Mouse (Mus musculus) midbrain, embryonic 10.5 days (tissue): ENCODE measurements around the gene Polr3b. TPM values are rescaled to one million over a fixed set of nuclear protein-coding genes. Genes with fewer than 3 reads are reported as not detected.

ENCODE experiments used
- DNase-seq: peaks from one replicate; pipeline ENCODE4 v3.0.0-alpha.2; 2017; ENCODE audit warnings: low spot score
- H3K27ac ChIP-seq: fragments of 300-500 bp; sonication (generic); replicated peaks from 2 replicates; pipeline ENCODE4 v1.5.1; 2016; ENCODE audit warnings: mild to moderate bottlenecking
- H3K27me3 ChIP-seq: fragments of 300-500 bp; sonication (generic); 2 replicates; pipeline ENCODE4 v1.6.1; 2016; ENCODE audit warnings: low read depth, mild to moderate bottlenecking; ENCODE audit not compliant: poor library complexity, severe bottlenecking
- H3K36me3 ChIP-seq: fragments of 300-500 bp; sonication (generic); 2 replicates; pipeline ENCODE4 v1.6.1; 2016; ENCODE audit warnings: mild to moderate bottlenecking, moderate library complexity
- H3K4me1 ChIP-seq: fragments of 300-500 bp; sonication (generic); 2 replicates; pipeline ENCODE4 v1.6.1; 2016
- H3K4me3 ChIP-seq: fragments of 300-500 bp; sonication (generic); 2 replicates; pipeline ENCODE4 v1.5.1; 2016; ENCODE audit warnings: mild to moderate bottlenecking, moderate library complexity
- H3K9me3 ChIP-seq: fragments of 300-500 bp; sonication (generic); replicated peaks from 2 replicates; pipeline ENCODE4 v1.6.1; 2016; ENCODE audit warnings: mild to moderate bottlenecking
- WGBS: fragments of 180-500 bp; shearing (Covaris S2); methylation state at CpG from one replicate; pipeline ENCODE4 v1.1.7; 2016; 5-methylcytosine and 5-hydroxymethylcytosine counted together
- polyA plus RNA-seq: library from polyadenylated mRNA; unstranded; fragments of >200 nt; fragmentation: Nextera tagmentation; extraction: Ambion mirVana; gene quantifications from 2 replicates; pipeline ENCODE4 v1.2.1, GENCODE M21; 2016

Gene Polr3b
- polyA plus RNA-seq, 1 experiment from 2014 or later = 14.4 TPM

DNA sequence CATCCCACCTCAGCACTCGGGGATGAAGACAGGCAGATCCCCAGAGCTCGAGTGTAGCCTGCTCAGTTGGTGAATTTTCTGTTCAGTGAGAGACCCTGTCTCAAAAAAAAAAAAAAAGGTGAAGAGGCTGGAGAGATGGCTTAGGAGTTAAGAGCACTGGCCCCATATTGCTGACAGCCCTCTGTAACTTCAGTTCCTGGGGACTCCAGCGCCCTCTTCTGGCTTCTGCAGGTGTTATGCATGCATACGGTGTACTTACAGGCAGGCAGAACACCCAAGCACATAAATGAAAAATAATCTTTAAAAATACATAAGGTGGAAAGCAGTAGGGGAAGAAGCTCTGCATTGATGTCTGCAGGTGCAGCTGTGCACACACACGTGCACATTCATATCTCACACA lies 9.1 kb downstream of the Polr3b start:
- WGBS = 62% methylated on average over 5 of the region's 5 CpGs
- peaks cover 7% of the 10 kb centered on the region; the same call in 1 of the 2 replicates for H3K4me1 ChIP-seq
- H3K36me3 ChIP-seq = peaks cover 66% of the 10 kb centered on the region
- H3K27ac ChIP-seq = no peak overlapping the region
- no peaks in the 10 kb centered on the region for H3K27me3 ChIP-seq
- H3K4me3 ChIP-seq = no peak overlapping the region
- peak; percentile 51 for DNase-seq
- no peaks in the 10 kb centered on the region for H3K9me3 ChIP-seq

DNA sequence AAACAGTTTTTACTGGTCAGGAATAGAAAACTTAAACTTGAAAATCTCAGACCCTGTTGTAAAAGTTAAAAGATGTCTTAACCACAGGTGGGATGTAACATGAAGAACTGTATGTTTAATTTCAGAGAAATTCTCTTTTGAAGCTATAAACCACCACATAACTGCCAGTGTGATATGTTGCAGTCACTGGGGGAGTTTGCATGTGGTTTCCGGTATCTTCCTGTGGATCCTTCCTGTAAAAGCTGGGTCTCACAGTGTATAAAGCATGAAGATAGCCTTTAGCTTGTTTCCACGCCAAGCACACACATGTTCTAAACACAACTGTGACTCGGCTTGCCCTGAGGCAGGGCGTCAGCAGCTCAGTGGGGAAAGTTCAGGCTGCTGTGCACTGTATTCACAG lies 9.9 kb downstream of the Polr3b start:
- 89% methylated on average over 4 of the region's 4 CpGs for WGBS
- H3K36me3 ChIP-seq = peaks cover 75% of the 10 kb centered on the region
- DNase-seq = no peak
- H3K4me1 ChIP-seq = peaks cover 7% of the 10 kb centered on the region; the same call in 1 of the 2 replicates
- no peaks in the 10 kb centered on the region for H3K27me3 ChIP-seq
- H3K9me3 ChIP-seq = no peaks in the 10 kb centered on the region
- no peak overlapping the region for H3K27ac ChIP-seq
- no peak overlapping the region for H3K4me3 ChIP-seq

DNA sequence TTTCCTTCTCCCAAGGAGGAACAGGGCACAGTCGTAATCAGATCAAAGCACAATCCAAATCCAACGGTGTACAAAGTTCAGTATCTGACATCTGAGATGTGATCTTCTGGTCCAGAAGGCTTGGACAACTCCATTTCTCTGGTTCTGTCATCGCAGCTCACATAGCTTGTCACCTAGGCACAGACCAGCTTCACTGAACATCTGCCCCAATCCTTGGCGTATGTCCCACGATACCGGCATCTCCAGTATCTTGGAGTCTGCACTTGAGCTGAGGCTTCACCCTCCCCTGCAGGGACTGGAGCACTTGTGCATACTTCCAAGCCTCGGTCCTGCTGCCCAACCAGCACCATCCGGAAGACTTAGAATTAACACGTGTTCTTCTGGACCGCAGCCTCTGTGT lies 14.6 kb downstream of the Polr3b start:
- no peak overlapping the region for H3K4me3 ChIP-seq
- H3K4me1 ChIP-seq = peaks cover 7% of the 10 kb centered on the region; the same call in 1 of the 2 replicates
- no peaks in the 10 kb centered on the region for H3K27me3 ChIP-seq
- WGBS = 96% methylated on average over 10 of the region's 10 CpGs
- no peak overlapping the region for H3K27ac ChIP-seq
- no peaks in the 10 kb centered on the region for H3K9me3 ChIP-seq
- no peak for DNase-seq
- peaks cover 83% of the 10 kb centered on the region for H3K36me3 ChIP-seq

GRCm38 (mm10) chr10:84638382-84638781 lies 16.3 kb downstream of the Polr3b start:
- Histone ChIP-seq H3K9me3 (no peaks in the 10 kb centered on the region), H3K4me1 (peaks cover 11% of the 10 kb centered on the region), H3K27me3 (no peaks in the 10 kb centered on the region), H3K36me3 (peaks cover 73% of the 10 kb centered on the region), H3K4me3 (no peak overlapping the region), H3K27ac (no peak overlapping the region)
- no peak for DNase-seq
- WGBS = 94% methylated on average over 4 of the region's 4 CpGs

- 82% methylated on average over 4 of the region's 4 CpGs for WGBS
- peaks cover 12% of the 10 kb centered on the region for H3K4me1 ChIP-seq
- no peaks in the 10 kb centered on the region for H3K9me3 ChIP-seq
- no peak overlapping the region for H3K4me3 ChIP-seq
- H3K36me3 ChIP-seq = peaks cover 62% of the 10 kb centered on the region
- H3K27me3 ChIP-seq = no peaks in the 10 kb centered on the region
- H3K27ac ChIP-seq = no peak overlapping the region
- no peak for DNase-seq
These were observed 17.6 kb downstream of the Polr3b start for GRCm38 (mm10) chr10:84639525-84640287.

DNA sequence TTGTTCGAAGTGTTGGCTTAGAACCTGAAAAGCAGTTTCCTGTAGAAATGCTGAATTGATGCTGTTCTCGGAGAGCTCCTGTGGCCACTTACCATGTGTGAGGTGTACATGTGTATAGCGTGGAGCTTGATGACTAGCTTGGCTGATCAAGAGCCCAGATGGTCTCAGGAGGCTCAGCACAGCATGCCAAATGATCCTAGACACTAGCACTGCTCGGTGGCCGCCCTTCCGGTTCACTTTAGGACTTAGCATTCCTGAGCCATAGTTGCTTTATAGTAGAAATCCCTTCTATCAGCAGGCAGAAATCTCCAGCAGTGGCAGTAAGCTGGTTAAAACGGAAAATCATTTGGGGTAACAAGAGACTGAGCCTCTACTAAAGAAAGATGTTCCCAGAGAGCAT lies 18.8 kb downstream of the Polr3b start:
- 76% methylated on average over 7 of the region's 7 CpGs for WGBS
- no peak for DNase-seq
- peaks cover 7% of the 10 kb centered on the region for H3K4me1 ChIP-seq
- peaks cover 53% of the 10 kb centered on the region for H3K36me3 ChIP-seq
- H3K4me3 ChIP-seq = no peak overlapping the region
- H3K27ac ChIP-seq = no peak overlapping the region
- no peaks in the 10 kb centered on the region for H3K9me3 ChIP-seq
- no peaks in the 10 kb centered on the region for H3K27me3 ChIP-seq

GRCm38 (mm10) chr10:84641576-84641975 lies 19.5 kb downstream of the Polr3b start:
- no peaks in the 10 kb centered on the region for H3K27me3 ChIP-seq
- H3K9me3 ChIP-seq = no peaks in the 10 kb centered on the region
- no peak overlapping the region for H3K27ac ChIP-seq
- H3K4me3 ChIP-seq = no peak overlapping the region
- H3K36me3 ChIP-seq = peaks cover 47% of the 10 kb centered on the region
- DNase-seq = no peak
- WGBS = 89% methylated on average over 2 of the region's 2 CpGs
- H3K4me1 ChIP-seq = peaks cover 11% of the 10 kb centered on the region

DNA sequence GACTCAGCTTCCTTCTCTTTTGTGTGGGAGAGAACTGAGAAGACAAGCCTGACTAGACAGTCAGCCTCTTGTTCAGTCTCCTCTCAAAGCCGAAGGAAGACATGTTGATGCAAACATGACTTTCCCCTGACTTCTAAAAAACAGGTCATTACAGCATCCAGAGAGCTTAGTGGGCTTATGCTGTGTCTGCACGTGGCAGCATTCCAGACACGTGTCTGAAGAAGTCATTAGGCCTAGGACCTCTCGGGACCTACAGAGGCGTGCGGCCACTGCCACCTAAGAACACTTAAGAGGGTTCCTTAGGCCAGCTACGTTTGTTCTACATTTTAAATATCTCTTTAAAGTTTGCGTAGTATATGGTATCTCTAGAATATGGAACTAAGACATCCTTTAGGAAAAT lies 23.8 kb downstream of the Polr3b start:
- Histone ChIP-seq H3K36me3 (peaks cover 27% of the 10 kb centered on the region), H3K27me3 (no peaks in the 10 kb centered on the region), H3K9me3 (no peaks in the 10 kb centered on the region), H3K4me1 (peaks cover 18% of the 10 kb centered on the region), H3K27ac (0 out of 2 replicates have a peak overlapping the region, but pooled peaks have one; percentile 6), H3K4me3 (no peak overlapping the region)
- 89% methylated on average over 8 of the region's 8 CpGs for WGBS
- no peak for DNase-seq

GRCm38 (mm10) chr10:84646506-84647102 lies 24.5 kb downstream of the Polr3b start:
- H3K27ac ChIP-seq = peak overlapping the region; percentile 6; the same call in 1 of the 2 replicates
- no peak for DNase-seq
- no peak overlapping the region for H3K4me3 ChIP-seq
- WGBS = 84% methylated on average over 12 of the region's 12 CpGs
- H3K9me3 ChIP-seq = no peaks in the 10 kb centered on the region
- no peaks in the 10 kb centered on the region for H3K27me3 ChIP-seq
- H3K36me3 ChIP-seq = peaks cover 25% of the 10 kb centered on the region
- peaks cover 18% of the 10 kb centered on the region for H3K4me1 ChIP-seq

DNA sequence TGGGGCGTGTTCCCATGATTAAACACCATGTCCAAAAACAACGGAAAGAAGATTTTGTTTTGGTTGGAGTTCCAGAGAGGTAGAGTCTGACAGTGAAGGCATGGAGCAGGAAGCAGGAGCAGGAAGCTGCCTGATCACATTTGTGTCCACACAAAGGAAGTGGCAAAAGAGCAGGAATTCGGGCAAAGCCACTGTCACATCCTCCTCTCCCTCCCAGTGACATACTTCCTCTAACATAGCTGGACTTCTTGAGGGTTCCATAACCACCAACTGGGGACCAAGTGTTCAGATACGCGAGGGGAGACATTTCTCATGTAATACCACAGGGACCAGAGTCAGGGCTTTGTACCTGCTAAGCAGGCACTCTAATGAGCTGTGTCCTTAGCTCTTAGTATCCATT lies 25.2 kb downstream of the Polr3b start:
- peaks cover 25% of the 10 kb centered on the region for H3K36me3 ChIP-seq
- H3K27ac ChIP-seq = no peak overlapping the region
- no peak for DNase-seq

DNA sequence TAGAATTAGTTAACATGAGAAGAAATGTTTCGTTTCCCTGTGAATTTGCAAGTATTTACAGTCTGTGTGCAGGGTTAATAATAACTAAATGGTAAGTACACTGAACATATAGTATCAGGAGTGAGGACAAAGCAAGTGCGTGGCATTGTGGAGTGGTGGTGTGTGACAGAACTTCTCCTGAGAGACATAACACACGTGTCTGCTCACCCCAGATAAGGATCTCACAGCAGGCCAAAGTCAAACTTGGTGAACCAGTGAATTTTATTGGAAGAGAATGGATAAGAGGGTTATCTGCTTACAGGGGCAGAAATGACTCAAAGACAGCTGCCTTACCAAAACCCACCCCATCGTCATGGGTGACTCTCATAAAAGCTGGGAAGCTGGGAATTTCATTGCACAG lies 26.8 kb downstream of the Polr3b start:
- no peak for DNase-seq
- H3K9me3 ChIP-seq = no peaks in the 10 kb centered on the region
- no peak overlapping the region for H3K27ac ChIP-seq
- H3K36me3 ChIP-seq = peaks cover 32% of the 10 kb centered on the region
- H3K4me1 ChIP-seq = peaks cover 11% of the 10 kb centered on the region
- H3K4me3 ChIP-seq = no peak overlapping the region
- WGBS = 88% methylated on average over 4 of the region's 4 CpGs
- no peaks in the 10 kb centered on the region for H3K27me3 ChIP-seq

More for the DNA sequence above, 25.2 kb downstream of the Polr3b start:
- Histone ChIP-seq H3K9me3 (no peaks in the 10 kb centered on the region), H3K4me1 (peaks cover 18% of the 10 kb centered on the region), H3K27me3 (no peaks in the 10 kb centered on the region), H3K4me3 (no peak overlapping the region)
- WGBS = 88% methylated on average over 5 of the region's 5 CpGs

- no peak for DNase-seq
- Histone ChIP-seq H3K36me3 (peaks cover 16% of the 10 kb centered on the region), H3K27me3 (no peaks in the 10 kb centered on the region), H3K4me3 (no peak overlapping the region), H3K4me1 (peaks cover 28% of the 10 kb centered on the region), H3K27ac (no peak overlapping the region), H3K9me3 (no peaks in the 10 kb centered on the region)
- WGBS = 88% methylated on average over 4 of the region's 4 CpGs
These were observed 31.9 kb downstream of the Polr3b start for GRCm38 (mm10) chr10:84654029-84654428.

- Histone ChIP-seq H3K4me3 (no peak overlapping the region), H3K36me3 (peaks cover 12% of the 10 kb centered on the region), H3K27me3 (no peaks in the 10 kb centered on the region), H3K4me1 (peaks cover 35% of the 10 kb centered on the region), H3K27ac (no peak overlapping the region), H3K9me3 (no peaks in the 10 kb centered on the region)
- no peak for DNase-seq
- 90% methylated on average over 4 of the region's 4 CpGs for WGBS
These were observed 32.6 kb downstream of the Polr3b start for GRCm38 (mm10) chr10:84654731-84655130.
